Mouse (Mus musculus) thymus, adult 18-20 months (tissue): ENCODE data around the gene Ap1s2.

ENCODE experiments used
- DNase-seq, 2 experiments: peaks; one replicate each; pipeline ENCODE4 v3.0.0; 2022; ENCODE audit warnings: mixed read lengths in 2 of 2

Ap1s2 gene

DNA sequence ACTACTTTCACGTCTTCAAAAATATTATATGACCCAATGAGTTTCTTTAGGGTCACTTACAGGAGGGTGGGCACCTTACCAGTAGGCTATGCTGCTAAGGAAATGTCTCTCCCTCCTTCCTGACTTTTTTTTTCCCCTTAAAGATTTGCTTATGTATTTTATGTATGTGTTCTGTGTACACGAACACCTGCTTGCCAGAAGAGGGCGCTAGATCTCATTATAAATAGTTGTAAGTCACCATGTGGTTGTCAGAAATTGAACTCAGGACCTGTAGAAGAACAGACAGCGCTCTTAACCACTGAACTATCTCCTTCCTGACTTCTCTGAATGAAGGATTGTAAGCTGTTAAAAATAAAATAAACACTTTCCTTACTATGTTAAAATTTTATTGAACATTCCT, 72.7 kb downstream of the Ap1s2 start:
- no peak for DNase-seq

DNA sequence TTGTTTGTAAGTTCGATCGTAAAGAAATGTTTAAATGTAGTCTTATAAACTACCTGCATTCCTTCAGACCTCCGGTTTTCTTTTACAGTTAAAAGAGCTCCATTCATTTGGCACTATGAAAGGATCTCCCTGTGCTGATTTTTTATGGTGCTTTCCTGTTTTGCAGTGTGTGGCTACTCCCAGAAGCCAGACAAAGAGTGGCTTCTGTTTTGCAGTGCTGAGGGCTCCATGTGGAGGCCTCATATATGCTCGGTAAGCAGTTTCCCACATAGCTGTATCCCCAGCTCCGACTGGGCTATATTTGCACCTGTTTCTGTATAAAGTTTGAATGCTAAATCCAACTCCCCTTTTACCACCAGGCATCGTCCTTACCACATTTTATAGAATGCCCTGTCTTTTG, 73.3 kb downstream of the Ap1s2 start:
- no peak for DNase-seq
